Mouse (Mus musculus) ES-E14 (cell line): Measurements from ENCODE around the gene Hnrnpll. TPM values are rescaled to one million over a fixed set of nuclear protein-coding genes. Genes with fewer than 3 reads are reported as not detected.

Experiments used
- DNase-seq: peaks from one replicate; pipeline ENCODE4 v3.0.0-alpha.2; 2013; ENCODE audit warnings: low read depth, low spot score
- H3K27ac ChIP-seq: 2 replicates; pipeline ENCODE4 v1.5.1; 2012; ENCODE audit warnings: low read depth, mild to moderate bottlenecking, low read length, moderate library complexity, mixed read lengths; ENCODE audit not compliant: poor library complexity, insufficient read depth, severe bottlenecking
- H3K36me3 ChIP-seq: 2 replicates; pipeline ENCODE4 v1.6.1; 2012; ENCODE audit warnings: mild to moderate bottlenecking, low read length, moderate library complexity, mixed read lengths; ENCODE audit not compliant: control insufficient read depth, poor library complexity, insufficient read depth, severe bottlenecking
- H3K4me1 ChIP-seq, 2 experiments: fragments of 150-350 bp in 1 of 2; sonication (generic) in 1 of 2; 2 replicates each; pipeline ENCODE4 v1.6.1; 2012; ENCODE audit warnings: low read length in 2 of 2, mild to moderate bottlenecking in 1 of 2, mixed read lengths in 1 of 2; ENCODE audit not compliant: control insufficient read depth in 2 of 2, insufficient read depth in 2 of 2, poor library complexity in 1 of 2
- H3K4me3 ChIP-seq, 2 experiments: fragments of 150-350 bp in 1 of 2; sonication (generic) in 1 of 2; 2 replicates each; pipeline ENCODE4 v1.5.1; 2012; ENCODE audit warnings: low read length in 2 of 2, low read depth in 1 of 2, mild to moderate bottlenecking in 1 of 2, mixed read lengths in 1 of 2; ENCODE audit not compliant: insufficient read depth in 1 of 2, poor library complexity in 1 of 2, severe bottlenecking in 1 of 2
- H3K9ac ChIP-seq: 2 replicates; pipeline ENCODE4 v1.6.1; 2012; ENCODE audit warnings: low read depth, mild to moderate bottlenecking, low read length, mixed read lengths; ENCODE audit not compliant: poor library complexity, insufficient read depth, severe bottlenecking
- H3K9me3 ChIP-seq: fragments of 150-350 bp; sonication (generic); 2 replicates; pipeline ENCODE4 v1.6.1; 2012; ENCODE audit warnings: low read depth, mild to moderate bottlenecking, low read length; ENCODE audit not compliant: control insufficient read depth, insufficient read depth
- CHD2 ChIP-seq: IDR thresholded peaks from 2 replicates; pipeline ENCODE4 v1.6.1; 2014; ENCODE audit warnings: mild to moderate bottlenecking, low read depth, low read length, inconsistent platforms
- HCFC1 ChIP-seq: IDR thresholded peaks from 2 replicates; pipeline ENCODE4 v1.6.1; 2012; ENCODE audit warnings: low read length, inconsistent platforms, borderline replicate concordance; ENCODE audit not compliant: insufficient read depth
- MAFK ChIP-seq: IDR thresholded peaks from 2 replicates; pipeline ENCODE4 v1.6.1; 2014; ENCODE audit warnings: mild to moderate bottlenecking, low read depth, low read length, inconsistent platforms; ENCODE audit not compliant: insufficient read depth
- ZC3H11A ChIP-seq: IDR thresholded peaks from 2 replicates; pipeline ENCODE4 v1.6.1; 2012; ENCODE audit warnings: low read depth, mild to moderate bottlenecking, inconsistent platforms, low read length, borderline replicate concordance
- ZNF384 ChIP-seq: IDR thresholded peaks from 2 replicates; pipeline ENCODE4 v1.6.1; 2012; ENCODE audit warnings: low read depth, low read length, inconsistent platforms
- in situ Hi-C, 2 experiments: fragments of 600-800 bp; cut with MboI; formaldehyde crosslinking; loops; one replicate each; pipeline ENCODE4 v1.15.1; 2025; ENCODE audit warnings: low sequenced_read_pairs in 2 of 2, inconsistent platforms in 1 of 2; ENCODE audit not compliant: unreplicated experiment in 2 of 2
- total RNA-seq: library from RNA; depleted of rRNA; stranded (reverse); fragments of 300-350 nt; gene quantifications from 2 replicates; pipeline ENCODE4 v1.2.3, GENCODE M21; 2012

Gene Hnrnpll
- total RNA-seq, 1 experiment, result 40.9 TPM

DNA sequence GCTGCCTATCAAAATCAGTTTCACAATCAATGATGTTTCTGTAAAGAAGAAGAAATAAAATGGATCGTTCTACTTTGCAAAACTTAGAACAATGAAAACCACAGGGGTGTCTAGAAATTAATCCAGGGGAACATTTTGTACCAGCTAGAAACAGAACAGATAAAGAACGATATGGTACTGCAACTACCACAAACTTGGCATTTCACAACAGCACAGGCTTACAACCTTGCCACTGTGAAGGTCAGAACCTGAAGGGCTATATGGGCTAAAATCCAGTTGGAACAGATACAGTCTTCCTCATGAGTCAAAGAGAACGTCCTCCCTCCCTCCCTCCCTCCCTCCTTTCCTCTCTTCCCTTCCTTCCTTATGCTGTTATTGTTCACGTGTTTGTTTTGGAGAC, 28.4 kb upstream of the Hnrnpll start:
- H3K4me1 ChIP-seq, result peaks cover 0 to 3% of the 10 kb centered on the region in 2 experiments; a peak in 1 of 4 replicates
- H3K4me3 ChIP-seq, result no peak overlapping the region
- no peak overlapping the region for H3K9ac ChIP-seq
- H3K36me3 ChIP-seq, result no peaks in the 10 kb centered on the region
- in situ Hi-C loops, result no loop called here
- no peak overlapping the region for H3K27ac ChIP-seq
- no peaks in the 10 kb centered on the region for H3K9me3 ChIP-seq
- TF ChIP-seq ZC3H11A (no peak), HCFC1 (no peak), MAFK (no peak), CHD2 (no peak), ZNF384 (no peak)
- DNase-seq, result no peak

DNA sequence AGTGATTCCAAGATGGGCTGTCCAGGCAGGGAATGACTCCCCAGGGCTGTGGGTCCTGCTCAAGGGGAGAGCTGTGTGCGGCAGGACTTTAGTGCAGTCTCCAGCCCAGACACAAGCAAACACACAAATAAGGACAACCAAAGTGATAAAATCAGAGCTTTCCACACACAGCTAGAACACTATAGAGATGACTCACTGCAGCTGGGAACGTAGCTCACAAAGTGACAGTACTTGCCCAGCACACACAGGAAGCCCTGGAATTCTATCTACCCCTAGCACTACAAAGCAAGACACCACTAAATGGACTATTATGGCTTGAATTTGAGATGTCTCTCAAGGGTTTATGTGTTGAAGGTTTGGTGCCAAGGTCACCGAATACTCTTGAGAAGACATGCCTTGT, 26.0 kb upstream of the Hnrnpll start:
- in situ Hi-C loops, result no loop called here
- H3K9ac ChIP-seq, result no peak overlapping the region
- TF ChIP-seq MAFK, result no peak
- no peak for TF ChIP-seq HCFC1
- no peak for TF ChIP-seq ZC3H11A
- TF ChIP-seq ZNF384, result no peak
- no peak for TF ChIP-seq CHD2
- no peak overlapping the region for H3K27ac ChIP-seq
- H3K4me1 ChIP-seq, result no peaks in the 10 kb centered on the region
- H3K9me3 ChIP-seq, result no peaks in the 10 kb centered on the region
- H3K4me3 ChIP-seq, result no peak overlapping the region
- no peaks in the 10 kb centered on the region for H3K36me3 ChIP-seq
- no peak for DNase-seq

DNA sequence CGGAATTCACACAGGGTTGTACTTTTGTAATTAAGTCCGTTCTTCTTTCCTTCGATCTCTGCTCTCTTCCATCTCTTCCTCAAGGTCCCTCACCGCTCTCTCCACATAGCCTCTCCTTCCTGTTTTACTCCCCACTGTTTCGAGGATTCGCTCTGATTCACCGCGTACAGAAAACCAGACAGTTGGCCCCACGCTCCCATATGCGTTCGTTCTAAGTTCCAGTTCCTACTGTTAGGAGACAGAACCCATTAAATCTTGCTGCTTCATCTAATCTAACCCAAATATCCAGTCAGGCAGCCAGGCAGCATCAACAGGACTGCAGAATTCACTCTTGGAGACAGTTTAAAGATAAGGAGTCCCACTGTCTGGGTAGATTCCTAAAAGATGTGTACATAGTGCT, 24.5 kb upstream of the Hnrnpll start:
- in situ Hi-C loops, result no loop called here
- TF ChIP-seq CHD2 (no peak), HCFC1 (no peak), MAFK (no peak), ZC3H11A (no peak), ZNF384 (no peak)

DNA sequence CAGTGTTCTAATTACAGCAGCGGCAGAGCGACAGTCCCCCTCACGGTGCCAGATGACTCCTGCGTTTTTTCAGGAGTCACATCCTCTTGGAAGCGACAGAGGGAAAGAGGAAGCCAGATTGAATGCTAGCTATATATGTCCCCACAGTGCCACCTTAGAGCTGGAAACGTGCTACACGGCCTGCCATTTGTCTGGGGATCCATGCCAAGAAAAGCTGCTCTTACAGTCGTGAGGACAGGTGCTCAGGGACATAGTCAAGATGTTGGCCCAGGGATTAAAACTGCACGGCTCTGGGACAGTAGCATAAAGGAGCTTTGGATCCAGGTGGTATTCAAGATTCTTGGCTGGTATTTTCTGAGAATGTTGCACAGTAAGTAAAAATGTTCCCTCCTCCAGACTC, 22.3 kb upstream of the Hnrnpll start:
- Histone ChIP-seq H3K4me3 (no peak overlapping the region), H3K9me3 (no peaks in the 10 kb centered on the region), H3K36me3 (no peaks in the 10 kb centered on the region), H3K4me1 (no peaks in the 10 kb centered on the region), H3K9ac (no peak overlapping the region), H3K27ac (no peak overlapping the region)
- no peak for DNase-seq
- no peak for TF ChIP-seq HCFC1
- no peak for TF ChIP-seq CHD2
- no peak for TF ChIP-seq ZNF384
- TF ChIP-seq MAFK, result no peak
- no peak for TF ChIP-seq ZC3H11A
- in situ Hi-C loops, result no loop called here

More for the DNA sequence above, 24.5 kb upstream of the Hnrnpll start:
- Histone ChIP-seq H3K4me3 (no peak overlapping the region), H3K4me1 (no peaks in the 10 kb centered on the region), H3K27ac (no peak overlapping the region), H3K9me3 (no peaks in the 10 kb centered on the region), H3K9ac (no peak overlapping the region), H3K36me3 (no peaks in the 10 kb centered on the region)
- DNase-seq, result no peak

DNA sequence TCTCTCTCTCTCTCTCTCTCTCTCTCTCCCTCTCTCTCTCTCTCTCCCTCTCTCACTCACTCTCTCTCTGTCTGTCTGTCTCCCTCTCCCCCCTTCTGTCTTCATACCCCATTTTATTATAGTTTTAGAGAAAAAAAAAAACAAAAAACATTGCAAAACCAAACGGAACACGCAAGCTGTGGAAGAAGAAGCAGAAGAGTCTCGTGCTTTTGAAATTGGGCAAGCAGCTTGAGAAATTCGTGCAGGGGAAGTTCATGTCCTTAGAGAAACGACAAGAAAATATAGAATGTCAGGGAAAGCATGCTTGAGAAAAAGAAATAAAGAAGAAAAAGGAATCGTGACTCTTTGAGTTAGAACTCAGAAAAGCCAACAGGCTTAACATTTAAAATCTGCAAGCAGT, 21.1 kb upstream of the Hnrnpll start:
- no peak overlapping the region for H3K4me3 ChIP-seq
- H3K9ac ChIP-seq, result no peak overlapping the region
- no peak for DNase-seq
- no peaks in the 10 kb centered on the region for H3K9me3 ChIP-seq
- H3K36me3 ChIP-seq, result no peaks in the 10 kb centered on the region
- no peaks in the 10 kb centered on the region for H3K4me1 ChIP-seq
- TF ChIP-seq ZNF384, result no peak
- no peak for TF ChIP-seq MAFK
- no peak for TF ChIP-seq HCFC1
- TF ChIP-seq ZC3H11A, result no peak
- TF ChIP-seq CHD2, result no peak
- in situ Hi-C loops, result no loop called here
- H3K27ac ChIP-seq, result no peak overlapping the region
